Mouse (Mus musculus) c-Kit-positive CD71-positive TER-119-positive erythroid progenitor cells, embryonic 14.5 days (primary cell): ENCODE results near the gene Nhlrc3.

Source experiments
- DNase-seq: peaks from one replicate; pipeline ENCODE4 v3.0.0-alpha.2; 2013; ENCODE audit warnings: low spot score

Gene Nhlrc3

DNA sequence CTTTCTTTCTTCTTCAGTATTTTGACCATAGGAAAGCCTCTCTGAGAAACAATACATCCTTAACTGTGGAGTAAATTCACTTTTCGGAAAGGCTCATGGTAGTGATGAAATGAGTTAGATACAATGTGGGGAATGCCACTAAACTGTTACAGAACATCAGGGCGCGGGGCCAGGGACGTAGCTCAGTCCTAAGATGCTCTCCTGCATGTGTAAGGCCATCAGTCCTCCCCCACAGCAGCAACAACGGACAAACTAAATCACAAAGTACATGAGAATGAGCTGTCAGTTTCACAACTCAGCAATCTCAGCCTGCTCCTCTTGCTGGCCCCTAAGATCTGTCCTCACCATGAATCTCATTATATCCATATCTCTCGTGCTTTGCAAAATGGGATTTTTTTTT, 8.6 kb downstream of the Nhlrc3 start:
- no peak for DNase-seq

DNA sequence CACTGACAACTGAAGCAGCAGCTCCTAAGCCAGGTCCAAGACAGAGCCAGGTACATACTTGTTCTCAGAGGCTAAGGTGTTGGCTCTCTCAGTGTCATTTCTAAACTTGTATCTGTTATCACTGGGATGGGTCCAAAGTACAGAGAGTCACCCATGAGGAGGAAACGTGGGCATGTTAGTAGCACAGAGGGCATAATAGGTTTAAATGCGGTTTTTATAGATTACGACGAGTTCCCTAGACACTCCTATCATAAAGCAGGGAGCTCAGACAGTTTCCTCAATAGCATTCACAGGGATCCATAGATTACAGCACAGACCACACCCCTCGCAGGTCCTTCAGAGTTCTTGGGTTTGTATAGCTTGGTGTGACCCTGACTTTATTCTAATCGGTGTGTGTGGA, 9.1 kb downstream of the Nhlrc3 start:
- DNase-seq = no peak

DNA sequence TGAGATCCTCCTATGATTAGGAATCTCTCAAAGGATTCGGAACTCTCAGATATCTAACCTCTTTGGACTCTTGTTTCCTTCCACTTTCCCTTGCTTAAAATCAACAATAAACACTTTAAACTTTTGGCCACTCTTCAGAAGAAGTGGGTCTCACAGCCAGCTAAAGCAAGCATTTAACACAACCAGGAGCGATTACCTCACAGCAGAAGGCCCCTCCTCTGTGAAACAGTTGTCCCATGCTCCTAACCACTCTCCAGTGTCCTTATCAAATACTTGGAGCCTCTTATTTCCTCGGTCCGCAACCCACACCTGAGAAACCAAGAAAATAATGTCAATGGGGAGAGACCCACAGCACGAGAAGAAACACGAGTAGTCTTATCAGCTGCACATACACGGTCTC, 9.8 kb downstream of the Nhlrc3 start:
- no peak for DNase-seq

DNA sequence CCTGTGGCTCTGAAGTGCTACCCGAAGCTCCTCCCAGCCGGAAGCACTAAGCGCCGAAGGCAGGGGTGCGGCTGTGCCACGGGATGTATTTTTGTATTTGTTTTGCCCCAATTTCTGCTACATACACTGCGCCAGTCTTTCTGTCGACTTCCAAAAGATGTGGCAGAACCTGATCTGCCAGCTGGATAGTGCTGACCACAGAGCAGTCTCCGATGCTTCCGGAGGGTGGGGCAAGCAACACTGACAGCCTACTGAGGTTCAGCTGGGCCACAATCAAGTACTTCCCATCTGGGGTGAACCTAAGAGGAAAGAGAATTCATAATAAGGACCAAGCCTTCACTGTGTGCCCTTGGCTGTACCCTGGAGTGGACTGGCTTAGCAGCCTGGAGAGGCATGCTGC, 10.8 kb downstream of the Nhlrc3 start:
- DNase-seq = no peak

DNA sequence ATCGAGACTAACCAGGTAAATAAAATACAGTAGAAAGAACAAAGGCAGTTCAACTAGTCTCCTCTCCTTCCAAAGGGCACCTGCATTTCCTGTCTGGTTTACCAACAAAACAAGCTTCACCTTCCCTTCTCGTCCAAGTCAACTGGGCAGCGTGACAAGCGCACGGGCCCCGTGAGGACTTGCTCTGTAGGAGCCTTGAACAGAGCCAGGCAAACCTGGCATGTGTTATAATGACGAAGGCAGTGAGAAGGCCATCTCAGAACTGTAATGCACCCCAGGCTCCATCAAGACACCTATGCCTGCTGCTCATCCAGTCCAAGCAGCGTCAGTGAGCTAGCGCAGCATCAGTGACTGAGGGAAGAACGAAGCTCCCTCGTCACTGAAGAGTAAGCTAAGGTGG, 12.5 kb downstream of the Nhlrc3 start:
- no peak for DNase-seq

DNA sequence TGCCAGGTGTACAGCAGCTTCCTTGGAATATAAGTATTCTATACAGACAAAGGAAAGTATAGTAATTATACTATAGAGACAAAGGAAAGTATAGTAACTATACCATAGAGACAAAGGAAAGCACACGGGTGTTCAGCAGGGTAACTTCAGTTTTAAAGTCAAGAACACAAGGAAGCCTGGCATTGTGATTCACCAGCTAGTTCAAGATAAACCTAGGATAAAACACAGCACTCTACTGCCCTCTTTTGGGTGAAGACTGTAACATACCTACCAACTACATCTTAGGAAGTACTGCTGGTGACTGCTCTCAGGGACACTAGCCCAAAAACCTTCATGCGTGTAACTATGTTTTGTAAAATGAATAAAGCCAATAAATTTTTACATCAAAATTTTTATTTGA, 14.9 kb downstream of the Nhlrc3 start:
- peak; percentile 61 for DNase-seq

DNA sequence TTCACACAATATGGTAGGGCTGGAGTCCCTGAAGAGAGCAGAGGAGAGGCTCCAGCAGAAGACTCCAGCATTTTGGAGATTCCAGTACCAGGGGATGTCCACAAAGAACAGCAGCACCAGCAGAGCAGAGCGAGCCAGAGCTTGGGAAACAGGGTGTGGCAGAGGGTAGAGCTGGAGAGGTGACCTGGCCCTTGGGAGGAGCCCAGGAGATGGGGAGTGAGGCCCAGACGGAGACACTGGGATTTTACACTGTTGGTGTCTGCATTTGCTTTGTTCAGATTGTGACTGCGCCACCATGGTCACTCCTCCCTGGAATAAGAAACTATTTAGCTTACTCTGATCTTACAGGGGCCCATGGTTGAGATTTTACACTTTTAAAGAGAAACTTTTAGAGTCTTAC, 16.3 kb downstream of the Nhlrc3 start:
- DNase-seq = no peak

DNA sequence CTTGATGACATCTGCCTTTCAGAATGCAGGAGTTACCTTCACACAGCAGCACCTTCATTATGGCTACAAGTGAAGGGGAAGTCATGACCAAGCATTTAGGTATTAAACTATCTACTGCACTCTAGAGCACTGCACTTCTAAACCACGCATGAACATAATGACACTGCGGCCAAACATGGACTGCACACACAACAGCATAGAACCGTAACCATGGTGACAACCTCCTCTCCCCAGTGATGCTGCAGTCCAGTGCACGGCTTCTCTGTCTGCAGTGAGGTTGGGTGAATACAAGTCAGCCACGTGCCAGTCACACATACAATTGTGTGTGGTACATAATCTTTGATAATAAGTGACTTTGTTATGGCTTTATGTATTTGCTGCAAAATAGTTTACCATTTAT, 17.6 kb downstream of the Nhlrc3 start:
- DNase-seq = no peak

DNA sequence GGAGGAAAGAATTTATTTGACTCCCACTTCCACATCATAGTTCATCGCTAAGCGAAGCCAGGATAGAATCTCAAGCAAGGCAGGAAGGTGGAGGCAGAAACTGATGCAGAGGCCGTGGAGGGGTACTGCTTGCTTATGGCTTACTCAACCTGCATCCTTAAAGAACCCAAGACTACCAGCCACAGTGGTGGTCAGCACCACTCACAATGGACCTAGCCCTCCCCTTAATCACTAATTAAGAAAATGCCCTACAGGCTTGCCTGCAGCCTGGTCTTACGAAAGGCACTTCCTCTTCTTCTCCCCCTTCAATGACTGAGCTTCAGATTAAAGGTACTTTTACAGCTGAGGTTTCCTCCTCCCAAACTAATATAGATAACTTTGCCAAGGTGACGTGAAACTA, 26.6 kb downstream of the Nhlrc3 start:
- DNase-seq = no peak

DNA sequence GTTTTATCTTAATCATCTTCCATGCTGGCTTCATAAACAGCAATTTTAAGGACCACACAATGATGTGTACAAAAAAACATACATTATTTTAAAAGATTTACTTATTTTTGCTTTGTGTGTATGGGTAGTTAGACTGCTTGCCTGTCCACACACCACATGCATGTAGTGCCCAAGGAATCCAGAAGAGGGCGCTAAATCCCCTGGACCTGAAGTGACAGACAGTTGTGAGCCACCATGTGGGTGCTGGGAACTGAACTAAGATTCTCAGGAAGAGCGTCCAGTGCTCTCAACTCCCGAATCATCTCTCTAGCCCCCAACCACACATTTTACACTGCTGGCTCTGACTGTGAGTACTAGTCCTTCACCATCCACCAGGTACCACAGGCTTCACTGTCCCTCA, 28.5 kb downstream of the Nhlrc3 start:
- no peak for DNase-seq

DNA sequence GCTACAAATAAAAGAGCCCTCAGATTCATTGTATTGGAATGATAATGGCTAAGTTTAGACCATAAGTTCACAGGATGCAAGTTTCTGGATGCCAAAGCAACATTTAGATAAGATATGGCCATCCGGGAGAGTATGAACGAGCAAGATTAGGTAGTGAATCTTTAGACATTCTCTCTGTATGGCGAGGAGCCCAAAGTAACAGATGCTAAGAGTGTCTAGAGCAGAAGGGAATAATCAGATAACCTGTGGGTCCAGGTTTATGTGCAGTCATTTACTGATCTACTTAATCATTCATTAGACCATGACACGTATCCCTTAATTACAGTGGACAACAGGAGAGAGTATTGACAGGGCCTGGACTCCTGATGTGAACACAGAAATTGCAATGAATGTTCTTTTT, 39.6 kb downstream of the Nhlrc3 start:
- no peak for DNase-seq

DNA sequence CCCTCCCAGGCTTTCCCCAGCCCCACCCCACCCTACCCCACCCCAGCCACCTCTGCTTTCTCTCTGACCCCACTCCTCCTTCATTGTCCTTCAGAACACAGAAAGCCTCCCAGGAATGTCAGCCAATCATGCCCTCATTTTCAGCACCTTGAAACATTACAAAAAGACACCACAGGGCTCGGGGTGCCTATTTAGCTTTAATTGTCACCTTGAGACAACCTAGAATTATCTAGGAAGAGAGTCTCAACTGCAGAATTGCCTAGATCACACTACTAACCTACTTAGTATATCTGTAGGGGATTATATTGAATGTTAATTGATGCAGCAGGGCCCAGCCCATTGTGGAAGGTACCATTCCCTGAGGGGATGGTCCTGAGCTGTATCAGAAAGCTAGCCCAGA, 40.4 kb downstream of the Nhlrc3 start:
- DNase-seq = no peak

DNA sequence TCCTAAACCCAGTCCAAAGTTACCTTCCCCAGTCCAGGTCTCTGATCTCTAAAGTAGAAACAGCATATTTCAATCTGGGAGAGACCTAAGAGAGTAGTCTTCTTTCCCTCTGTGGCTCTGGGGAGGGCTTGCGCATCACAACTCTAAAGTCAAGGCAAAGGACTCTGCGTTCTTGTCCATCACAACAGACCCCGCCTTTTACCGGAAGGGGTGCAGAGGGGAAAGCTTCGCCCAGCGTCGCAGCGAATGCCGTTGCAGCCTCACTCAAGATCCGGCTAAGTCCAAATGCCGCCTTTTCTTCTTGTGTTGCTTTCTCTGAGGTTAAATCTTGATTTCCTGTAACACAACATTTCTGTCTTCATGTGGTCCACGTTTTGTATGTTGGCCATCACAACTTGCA, 41.5 kb downstream of the Nhlrc3 start:
- DNase-seq = no peak

DNA sequence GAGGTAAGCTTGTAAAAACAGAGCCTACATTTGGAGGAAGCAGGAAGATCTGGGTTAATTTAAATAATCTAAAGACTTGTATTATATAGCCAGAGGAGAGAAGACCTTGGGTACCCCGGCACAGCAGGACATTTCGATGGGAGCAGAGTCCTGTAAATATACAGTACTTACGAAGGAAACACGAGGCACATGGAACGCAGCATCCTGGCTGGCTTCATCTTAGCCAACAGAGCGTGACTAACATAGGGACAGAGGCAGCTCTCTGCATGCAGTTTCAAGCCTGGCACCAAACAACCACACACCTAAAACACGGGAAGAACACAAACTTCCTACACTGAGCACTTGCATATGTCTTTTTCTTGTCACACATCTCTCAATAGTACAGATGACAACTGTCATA, 45.4 kb downstream of the Nhlrc3 start:
- no peak for DNase-seq

DNA sequence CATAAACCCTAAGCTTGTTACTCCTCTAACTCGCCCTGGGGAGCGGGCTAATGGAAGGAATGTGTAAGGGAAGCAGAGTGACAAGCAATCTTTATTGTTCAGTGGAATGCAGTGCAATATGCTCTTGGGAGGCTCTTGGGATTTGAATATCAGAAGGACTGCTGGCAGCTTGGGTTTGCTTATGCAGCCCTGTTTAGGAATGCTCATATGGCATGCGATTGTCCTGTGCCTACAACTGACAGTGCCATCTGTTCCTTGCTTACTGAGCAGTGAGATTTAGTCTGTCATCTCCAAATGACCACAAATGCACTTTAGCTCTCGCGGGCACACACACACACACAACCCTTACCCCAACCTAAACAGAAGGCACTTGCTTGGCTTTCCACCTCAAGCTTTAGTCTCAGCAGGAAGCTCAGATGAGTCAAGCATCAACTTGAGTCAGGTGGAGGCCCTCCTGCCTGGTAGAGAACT, 47.1 kb downstream of the Nhlrc3 start:
- no peak for DNase-seq

DNA sequence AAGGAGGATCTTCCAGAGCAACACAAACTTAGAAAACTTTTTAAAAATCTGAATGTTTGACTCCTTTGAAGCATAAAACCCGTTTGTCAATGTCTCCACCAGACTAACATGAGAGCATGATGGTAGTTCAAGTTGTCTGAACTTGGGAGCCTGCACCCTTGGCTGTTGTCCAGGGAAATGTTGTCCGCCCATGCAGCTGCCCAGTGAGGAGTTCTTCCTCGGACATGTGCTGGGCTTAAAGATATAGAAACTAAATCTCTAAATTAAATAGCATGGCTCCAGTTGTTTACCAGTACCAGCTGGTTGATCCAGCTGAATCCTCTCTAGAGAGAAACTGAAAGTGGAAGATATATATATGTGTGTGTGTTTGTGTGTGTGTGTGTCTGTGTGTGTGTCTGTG, 49.2 kb downstream of the Nhlrc3 start:
- DNase-seq = no peak

DNA sequence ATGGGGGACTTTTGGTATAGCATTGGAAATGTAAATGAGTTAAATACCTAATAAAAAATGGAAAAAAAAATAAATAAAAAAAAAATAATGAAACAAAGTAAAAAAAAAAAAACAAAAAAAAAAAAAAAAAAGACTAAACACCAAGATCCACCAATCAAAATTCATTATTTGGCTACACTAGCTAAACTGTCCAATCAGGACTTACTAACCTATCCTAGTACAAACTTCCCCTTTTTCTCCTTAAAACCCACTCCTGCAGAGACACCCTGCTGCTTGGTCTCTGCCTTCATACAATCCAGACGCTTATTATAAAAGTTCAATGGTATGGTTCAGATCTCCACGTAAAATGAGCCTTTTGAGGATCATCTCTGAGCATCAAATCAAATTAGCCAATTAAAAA, 49.7 kb downstream of the Nhlrc3 start:
- DNase-seq = no peak

DNA sequence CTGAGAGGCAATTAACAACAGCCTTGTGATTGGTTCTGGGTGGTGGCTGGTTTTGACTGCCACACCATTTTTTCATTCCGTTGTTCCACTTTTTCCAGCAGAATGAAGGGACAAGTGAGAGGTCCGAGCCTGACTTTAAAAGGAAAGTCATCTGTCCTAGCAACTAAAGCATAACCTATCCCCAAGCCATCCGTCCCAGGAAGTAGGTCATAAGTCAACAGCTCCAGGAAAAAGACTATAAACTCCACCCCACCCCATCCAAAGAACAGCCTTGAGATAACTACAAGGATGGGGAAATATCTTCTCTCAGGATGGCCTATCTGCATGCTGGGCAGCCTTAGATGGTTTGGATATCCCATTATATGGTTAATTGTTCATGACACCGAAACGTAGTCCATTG, 50.9 kb downstream of the Nhlrc3 start:
- DNase-seq = no peak

DNA sequence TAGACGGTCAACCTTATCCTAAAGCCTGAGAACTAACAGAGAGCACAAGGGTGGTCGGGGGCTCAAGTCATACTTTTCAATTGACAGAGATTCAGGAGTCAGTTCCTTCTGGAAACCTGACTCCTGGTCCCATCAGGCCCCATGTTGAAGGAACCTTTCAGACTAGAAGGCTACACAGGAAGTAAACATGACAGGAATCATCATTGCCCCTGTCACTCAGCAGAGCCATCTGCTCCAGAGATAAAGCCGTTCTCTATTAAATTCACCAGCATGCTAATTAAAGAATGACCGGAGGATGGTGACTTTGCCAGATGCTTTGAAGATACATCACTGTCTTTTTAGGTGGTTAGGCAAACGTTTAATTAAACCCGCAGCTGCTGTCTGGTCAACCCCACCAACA, 53.1 kb downstream of the Nhlrc3 start:
- DNase-seq = no peak

DNA sequence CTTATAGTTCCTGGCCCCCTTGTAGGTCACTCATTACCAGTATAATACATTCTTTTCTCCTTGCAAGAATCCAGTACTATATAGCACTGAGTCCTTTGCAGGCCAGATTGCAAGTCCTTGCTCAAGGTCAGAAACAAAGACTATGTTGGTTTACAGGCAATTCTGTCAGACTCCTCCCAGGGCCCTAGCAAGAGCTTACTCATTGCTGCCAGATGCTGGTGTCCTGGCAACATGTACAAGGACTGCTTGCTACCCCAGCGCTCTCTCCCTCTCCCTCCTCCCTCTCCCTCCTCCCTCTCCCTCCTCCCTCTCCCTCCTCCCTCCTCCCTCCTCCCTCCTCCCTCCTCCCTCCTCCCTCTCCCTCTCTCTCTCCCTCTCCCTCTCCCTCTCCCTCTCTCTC, 56.0 kb downstream of the Nhlrc3 start:
- no peak for DNase-seq
